Mouse (Mus musculus) MEL (cell line): Measurements from ENCODE around the gene Esf1. TPM values are rescaled to one million over a fixed set of nuclear protein-coding genes. Genes with fewer than 3 reads are reported as not detected.

ENCODE experiments used
- DNase-seq: peaks from one replicate; pipeline ENCODE4 v3.0.0; 2011; ENCODE audit warnings: low read depth, low spot score
- H3K27ac ChIP-seq: 2 replicates; pipeline ENCODE4 v1.5.1; 2012; ENCODE audit warnings: low read depth, mild to moderate bottlenecking, control low read depth, low read length, moderate library complexity; ENCODE audit not compliant: control insufficient read depth
- H3K27me3 ChIP-seq, 2 experiments: fragments of 150-350 bp in 1 of 2; sonication (generic) in 1 of 2; 2 replicates each; pipeline ENCODE4 v1.6.1; 2012; ENCODE audit warnings: low read length in 2 of 2, mild to moderate bottlenecking in 2 of 2, improper control_type of control experiment in 1 of 2, moderate library complexity in 1 of 2; ENCODE audit not compliant: insufficient read depth in 2 of 2, control insufficient read depth in 1 of 2
- H3K36me3 ChIP-seq, 2 experiments: 2 replicates each; pipeline ENCODE4 v1.6.1; 2012 to 2014; ENCODE audit warnings: low read length in 2 of 2, improper control_type of control experiment in 1 of 2, inconsistent platforms in 1 of 2, mild to moderate bottlenecking in 1 of 2; ENCODE audit not compliant: insufficient read depth in 2 of 2, control insufficient read depth in 1 of 2
- H3K4me1 ChIP-seq, 2 experiments: fragments of 150-350 bp in 1 of 2; sonication (generic) in 1 of 2; 2 replicates each; pipeline ENCODE4 v1.6.1; 2012; ENCODE audit warnings: low read length in 2 of 2, improper control_type of control experiment in 1 of 2, mild to moderate bottlenecking in 1 of 2; ENCODE audit not compliant: insufficient read depth in 2 of 2, control insufficient read depth in 1 of 2
- H3K4me3 ChIP-seq, 2 experiments: fragments of 150-350 bp in 1 of 2; sonication (generic) in 1 of 2; 2 replicates each; pipeline ENCODE4 v1.5.1; 2012; ENCODE audit warnings: low read depth in 2 of 2, low read length in 2 of 2, mild to moderate bottlenecking in 2 of 2, moderate library complexity in 2 of 2, control low read depth in 1 of 2, improper control_type of control experiment in 1 of 2; ENCODE audit not compliant: control insufficient read depth in 1 of 2, insufficient read depth in 1 of 2
- H3K79me2 ChIP-seq: 2 replicates; pipeline ENCODE4 v1.6.1; 2012; ENCODE audit warnings: mild to moderate bottlenecking, low read length, moderate library complexity; ENCODE audit not compliant: control insufficient read depth, poor library complexity, insufficient read depth
- H3K9ac ChIP-seq: 2 replicates; pipeline ENCODE4 v1.6.1; 2012; ENCODE audit warnings: low read depth, mild to moderate bottlenecking, control low read depth, low read length, moderate library complexity; ENCODE audit not compliant: control insufficient read depth, poor library complexity, severe bottlenecking
- H3K9me3 ChIP-seq: fragments of 150-350 bp; sonication (generic); replicated peaks from 2 replicates; pipeline ENCODE4 v1.6.1; 2012; ENCODE audit warnings: mild to moderate bottlenecking, low read length, improper control_type of control experiment, moderate library complexity; ENCODE audit not compliant: insufficient read depth
- CHD1 ChIP-seq: IDR thresholded peaks from 2 replicates; pipeline ENCODE4 v1.6.1; 2012; ENCODE audit warnings: low read depth, mild to moderate bottlenecking, inconsistent platforms, low read length, improper control_type of control experiment
- E2F4 ChIP-seq: IDR thresholded peaks from 2 replicates; pipeline ENCODE4 v1.6.1; 2011; ENCODE audit warnings: low read depth, low read length, improper control_type of control experiment, borderline replicate concordance
- HCFC1 ChIP-seq: IDR thresholded peaks from 2 replicates; pipeline ENCODE4 v1.6.1; 2012; ENCODE audit warnings: low read depth, mild to moderate bottlenecking, inconsistent platforms, low read length, improper control_type of control experiment, moderate library complexity
- MAFK ChIP-seq: IDR thresholded peaks from 2 replicates; pipeline ENCODE4 v1.6.1; 2011; ENCODE audit warnings: low read depth, mild to moderate bottlenecking, low read length, improper control_type of control experiment, borderline replicate concordance
- MAX ChIP-seq: IDR thresholded peaks from 2 replicates; pipeline ENCODE4 v1.6.1; 2011; ENCODE audit warnings: low read length, improper control_type of control experiment
- MYB ChIP-seq: IDR thresholded peaks from 2 replicates; pipeline ENCODE4 v1.6.1; 2011; ENCODE audit warnings: mild to moderate bottlenecking, low read depth, low read length, improper control_type of control experiment
- NELFE ChIP-seq: IDR thresholded peaks from 2 replicates; pipeline ENCODE4 v1.6.1; 2011; ENCODE audit warnings: low read depth, low read length, improper control_type of control experiment
- POLR2AphosphoS5 ChIP-seq: IDR thresholded peaks from 2 replicates; pipeline ENCODE4 v1.6.1; 2012; ENCODE audit warnings: low read depth, borderline replicate concordance, mild to moderate bottlenecking, inconsistent platforms, low read length, moderate library complexity, mixed read lengths
- RAD21 ChIP-seq: IDR thresholded peaks from 2 replicates; pipeline ENCODE4 v1.6.1; 2011; ENCODE audit warnings: mild to moderate bottlenecking, low read depth, low read length, improper control_type of control experiment
- TBP ChIP-seq: IDR thresholded peaks from 2 replicates; pipeline ENCODE4 v1.8.0; 2011; ENCODE audit warnings: low read depth, low read length, improper control_type of control experiment
- TCF12 ChIP-seq: IDR thresholded peaks from 2 replicates; pipeline ENCODE4 v1.6.1; 2014; ENCODE audit warnings: low read depth, mild to moderate bottlenecking, inconsistent platforms, low read length, improper control_type of control experiment, moderate library complexity
- USF1 ChIP-seq: IDR thresholded peaks from 2 replicates; pipeline ENCODE4 v1.6.1; 2014; ENCODE audit warnings: low read depth, mild to moderate bottlenecking, inconsistent platforms, low read length, improper control_type of control experiment, moderate library complexity
- ZMIZ1 ChIP-seq: IDR thresholded peaks from 2 replicates; pipeline ENCODE4 v1.6.1; 2012; ENCODE audit warnings: low read depth, mild to moderate bottlenecking, inconsistent platforms, low read length, improper control_type of control experiment, moderate library complexity
- polyA plus RNA-seq, 2 experiments: library from polyadenylated mRNA; stranded (reverse) in 1 of 2; unstranded in 1 of 2; fragments of >175 nt in 1 of 2; fragments of >200 nt in 1 of 2; gene quantifications; 2 replicates each; pipeline versions ENCODE4 v1.2.1 to v1.2.4; 2012; ENCODE audit warnings: low replicate concordance in 2 of 2, low read depth in 1 of 2; ENCODE audit not compliant: insufficient read length in 2 of 2, insufficient read depth in 1 of 2, missing spikeins in 1 of 2
- total RNA-seq: library from RNA; depleted of rRNA; stranded (reverse); fragments of 300-350 nt; gene quantifications from 2 replicates; pipeline ENCODE4 v1.2.3, GENCODE M21; 2012; rRNA removed

The Esf1 gene
- total and polyA plus RNA-seq, 3 experiments = 25.8 to 31.0 TPM; not detected in 1

DNA sequence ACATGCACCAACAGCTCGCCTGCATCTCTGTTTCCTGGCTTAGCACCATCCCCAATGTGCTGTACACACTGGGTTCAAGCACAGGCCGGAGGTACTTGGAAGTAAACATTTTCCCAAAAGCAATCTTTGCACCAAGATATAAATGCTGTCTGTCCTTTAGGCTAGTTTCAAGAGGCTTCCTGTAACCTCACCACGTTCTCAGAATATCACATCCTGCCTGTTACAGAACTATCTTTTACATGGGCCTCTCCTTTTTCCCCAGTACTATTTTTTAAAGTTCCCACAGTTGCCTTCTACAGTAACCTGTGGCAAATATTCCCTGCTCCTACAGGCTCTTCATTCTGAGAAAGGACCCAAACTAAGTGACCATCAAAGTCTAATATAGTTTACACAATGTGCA, 95.2 kb downstream of the Esf1 start:
- TF ChIP-seq TCF12 (no peak), MYB (no peak), E2F4 (no peak), MAFK (no peak), ZMIZ1 (no peak), POLR2AphosphoS5 (no peak), USF1 (no peak), NELFE (no peak), MAX (no peak), TBP (no peak), CHD1 (no peak), HCFC1 (no peak), RAD21 (no peak)
- TF ChIP-seq, all 39 proteins: peak for 0
- Histone ChIP-seq H3K36me3 (peaks cover 0 to 10% of the 10 kb centered on the region in 2 experiments; a peak in 2 of 4 replicates), H3K4me3 (no peak overlapping the region), H3K27me3 (no peaks in the 10 kb centered on the region), H3K4me1 (peaks cover 11 to 22% of the 10 kb centered on the region in 2 experiments), H3K79me2 (no peaks in the 10 kb centered on the region), H3K27ac (no peak overlapping the region), H3K9ac (no peak overlapping the region), H3K9me3 (no peaks in the 10 kb centered on the region)
- DNase-seq = no peak

Other genes starting within 250 kb of the Esf1 start
- gene Tasp1, start 103.8 kb downstream of the Esf1 start, total RNA-seq = 31.1 and 31.5 TPM in 2 replicates
- gene Tasp1, start 103.8 kb downstream of the Esf1 start, polyA plus RNA-seq = 10 to 100 TPM in 1 of 2 experiments, not detected in 1; 17.0 TPM
- not detected in 2 replicates for gene Gm17374, start 18.5 kb downstream of the Esf1 start, total RNA-seq
- gene Gm17374, start 18.5 kb downstream of the Esf1 start, polyA plus RNA-seq = not detected
- 17.1 and 19.6 TPM in 2 replicates for gene Ndufaf5, start 85 bp upstream of the Esf1 start, total RNA-seq
- gene Ndufaf5, start 85 bp upstream of the Esf1 start, polyA plus RNA-seq = 10 to 100 TPM in 1 of 2 experiments, not detected in 1; 21.1 TPM
- gene Sel1l2, start 219.1 kb upstream of the Esf1 start, total RNA-seq = not detected in 2 replicates
- gene Sel1l2, start 219.1 kb upstream of the Esf1 start, polyA plus RNA-seq = not detected
- gene Macrod2, start 224.7 kb upstream of the Esf1 start, total RNA-seq = not detected in 2 replicates
- not detected for gene Macrod2, start 224.7 kb upstream of the Esf1 start, polyA plus RNA-seq